Mouse (Mus musculus): ENCODE data around the gene Lag3.

DNA sequence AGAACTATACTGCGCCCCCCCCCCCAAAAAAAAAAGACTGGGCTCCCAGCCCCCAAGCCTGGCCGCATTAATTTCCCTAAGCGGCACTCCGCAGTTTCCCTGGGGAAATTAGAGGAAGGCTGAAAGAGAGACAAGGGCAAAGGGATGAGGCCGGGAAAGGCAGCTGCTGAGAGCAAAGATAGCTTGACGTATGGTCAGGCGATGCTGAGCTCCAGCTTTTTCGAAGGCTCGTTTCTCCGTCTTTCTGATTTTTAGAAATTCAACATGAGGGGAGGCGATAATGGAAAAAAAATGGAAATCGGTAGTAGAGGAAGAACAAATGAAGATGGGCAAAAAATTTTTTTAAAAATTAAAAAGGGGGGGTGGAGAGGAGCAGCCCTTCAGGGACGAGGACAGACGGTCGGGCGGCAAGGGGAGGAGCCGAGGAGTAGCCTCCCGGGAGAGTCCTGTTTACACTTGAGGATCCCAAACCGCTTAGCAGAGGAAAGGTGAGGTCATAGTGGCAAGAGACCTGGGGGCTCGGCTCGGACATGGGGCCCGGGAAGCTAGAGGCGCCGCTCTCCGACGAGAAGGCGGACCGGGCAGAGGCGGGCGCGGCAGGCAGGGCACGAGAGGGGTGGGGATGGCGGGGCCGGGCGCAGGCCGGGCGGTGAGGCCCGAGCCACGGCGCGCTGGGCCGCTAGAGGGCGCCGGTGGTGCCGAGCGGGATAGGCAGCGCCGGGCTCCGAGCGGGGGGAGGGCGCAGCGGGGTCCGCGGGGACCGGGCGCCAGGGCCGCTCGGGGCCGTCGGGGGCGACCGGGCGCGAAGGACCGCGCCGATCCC lies 5.4 kb upstream of the Lag3 start:
- TF ChIP-seq GATA1 (IDR thresholded peaks at IDR 0.05; ENCODE audit: low read length) (no peak), TAL1 (IDR thresholded peaks at IDR 0.05; ENCODE audit: low read length) (no peak)

All from erythroblast, embryonic 14.5 days (primary cell).